Mouse (Mus musculus) adrenal gland, adult 8-10 months (tissue): Measurements from ENCODE around the gene Pdzd8. TPM values are rescaled to one million over a fixed set of nuclear protein-coding genes. Genes with fewer than 3 reads are reported as not detected.
A peak's percentile ranks its signal among the peaks of the same experiment; 100 is the strongest.

ENCODE experiments used
- DNase-seq: peaks from one replicate; pipeline ENCODE4 v3.0.0; 2022
- total RNA-seq, 4 experiments: library from RNA; stranded (reverse); gene quantifications; 2 replicates each; pipeline ENCODE4 v1.2.4; 2022

The Pdzd8 gene
- total RNA-seq = 10 to 100 TPM; 31.1 to 37.7 (median 35.6) TPM

GRCm38 (mm10) chr19:59345658-59346283, at the start of gene Pdzd8:
Pdzd8 (minus strand) TSS chr19:59345780.
- DNase-seq = peak; percentile 79

- DNase-seq = no peak
Measured at GRCm38 (mm10) chr19:59393777-59394441, 48.3 kb upstream of the Pdzd8 start.

GRCm38 (mm10) chr19:59388847-59389606, 43.4 kb upstream of the Pdzd8 start:
- peak; percentile 15 for DNase-seq

GRCm38 (mm10) chr19:59388399-59388798, 42.8 kb upstream of the Pdzd8 start:
- no peak for DNase-seq

DNA sequence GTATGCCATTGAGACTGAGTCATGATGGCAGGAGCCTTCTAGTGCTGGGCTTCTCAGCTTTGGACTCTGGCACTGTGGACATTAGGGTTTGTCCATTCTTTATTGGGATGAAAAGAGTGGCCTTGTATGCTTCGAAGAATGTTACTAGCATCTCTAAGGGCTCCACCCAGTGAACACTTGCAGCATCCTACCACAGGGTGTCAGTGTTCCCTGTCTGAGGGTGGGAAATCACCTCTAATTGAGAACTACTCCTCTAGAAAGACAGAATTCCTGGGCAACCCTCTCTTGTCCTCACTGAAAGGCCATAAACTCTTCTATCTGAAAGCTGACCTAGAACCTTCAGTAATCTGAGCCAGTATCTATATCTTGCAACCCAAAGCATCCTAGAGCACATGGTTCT, 41.6 kb upstream of the Pdzd8 start:
- no peak for DNase-seq

DNA sequence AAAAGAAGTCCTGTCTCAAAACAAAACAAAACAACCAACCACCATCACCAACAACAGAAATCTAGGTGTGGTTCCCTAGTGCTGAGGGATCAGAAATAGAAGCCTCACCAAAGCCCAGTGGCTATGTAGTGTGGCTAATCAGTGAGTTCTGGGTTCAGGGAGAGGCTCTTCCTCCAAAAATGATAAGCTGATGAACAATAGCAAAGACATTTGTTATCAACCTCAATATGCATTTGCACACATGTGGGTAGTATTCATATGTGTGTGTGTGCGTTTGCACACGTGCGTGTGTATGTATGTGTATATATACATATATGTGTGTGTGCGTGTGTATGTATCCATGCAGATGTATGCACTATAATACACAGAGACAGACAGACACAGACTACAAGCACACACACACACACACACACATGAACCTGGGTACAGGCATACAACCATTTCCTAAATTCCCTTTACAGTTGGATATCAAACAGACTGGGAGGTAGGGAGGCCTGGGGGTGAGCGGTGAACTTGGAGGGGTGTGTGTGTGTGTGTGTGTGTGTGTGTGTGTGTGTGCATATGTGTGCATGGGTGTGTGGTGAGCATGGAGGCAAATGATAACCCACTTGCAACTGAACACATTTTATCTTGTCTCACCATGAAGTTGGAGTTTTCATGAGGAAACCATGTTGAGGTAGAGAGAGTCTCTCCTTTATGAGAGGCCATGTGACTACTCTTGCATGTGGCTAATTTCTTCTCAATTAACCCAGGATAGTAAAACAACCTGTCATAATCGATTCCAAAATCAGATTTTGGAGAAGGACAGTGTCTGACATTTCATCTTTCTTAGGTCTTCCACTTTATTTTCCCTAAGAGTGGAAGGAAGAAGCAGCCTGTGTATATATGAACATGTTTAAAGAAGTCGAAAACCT, 39.3 kb upstream of the Pdzd8 start:
- DNase-seq = no peak

- no peak for DNase-seq
Measured at GRCm38 (mm10) chr19:59382416-59382917, 36.9 kb upstream of the Pdzd8 start.

DNA sequence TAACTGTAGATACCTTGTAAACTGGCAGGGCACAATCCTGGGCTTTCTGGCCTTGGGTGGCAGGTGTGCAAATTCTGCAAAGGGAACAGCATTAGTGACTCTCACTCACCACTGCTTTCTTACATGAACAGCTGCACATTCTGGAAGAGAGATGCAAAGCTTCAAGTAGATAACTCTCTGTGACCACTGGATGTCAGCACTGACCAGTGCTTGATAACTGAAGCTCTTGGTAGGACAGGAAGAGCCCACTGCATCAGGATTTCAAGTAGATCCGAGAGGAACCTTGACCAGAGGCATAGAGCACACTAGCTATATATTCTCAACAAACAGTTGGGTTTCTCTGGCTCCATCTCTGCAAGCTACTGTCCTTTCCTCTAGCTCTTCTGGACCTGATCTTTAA, 34.4 kb upstream of the Pdzd8 start:
- no peak for DNase-seq

- DNase-seq = no peak
Measured at GRCm38 (mm10) chr19:59376481-59376880, 30.9 kb upstream of the Pdzd8 start.

DNA sequence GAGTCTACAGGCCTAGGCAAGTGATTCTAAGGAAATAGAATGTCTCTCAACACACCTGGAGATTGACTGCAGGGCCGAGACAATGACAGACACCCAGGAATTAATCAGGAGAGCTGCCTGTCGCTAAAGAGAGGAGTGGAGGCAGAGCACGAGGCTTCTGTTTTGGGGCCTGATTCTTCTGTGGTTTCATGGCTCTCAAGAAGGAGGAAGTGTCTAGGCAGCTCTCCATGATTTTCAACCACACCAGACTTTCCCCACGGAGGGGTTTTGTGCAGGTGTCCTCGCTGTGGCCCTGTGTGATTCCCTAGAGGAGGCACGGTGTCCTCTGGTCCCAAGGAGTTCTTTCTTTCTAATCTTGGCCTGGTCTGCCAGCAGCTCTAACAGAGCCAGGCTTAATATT, 29.4 kb upstream of the Pdzd8 start:
- no peak for DNase-seq

GRCm38 (mm10) chr19:59372928-59373327, 27.3 kb upstream of the Pdzd8 start:
- no peak for DNase-seq

DNA sequence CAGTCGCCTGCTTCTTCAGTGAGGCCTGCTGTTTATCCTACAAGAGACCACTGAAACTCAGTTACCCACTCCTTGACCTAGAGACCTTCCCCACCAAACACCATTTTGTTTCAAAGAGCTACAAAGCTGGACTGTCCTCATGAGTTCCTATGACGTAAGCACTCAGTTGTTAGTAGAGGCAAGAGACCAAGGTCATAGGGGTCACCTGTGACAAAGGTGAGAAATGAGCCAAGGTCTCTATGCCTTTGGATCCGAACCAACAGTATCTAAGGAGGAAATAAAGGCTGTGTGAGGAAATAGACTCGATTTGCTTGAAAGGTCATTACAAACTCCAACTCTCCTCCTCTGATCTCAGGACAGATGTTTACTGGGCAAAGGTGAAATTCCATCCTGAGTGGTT, 25.4 kb upstream of the Pdzd8 start:
- no peak for DNase-seq

- DNase-seq = no peak
Measured at GRCm38 (mm10) chr19:59367892-59368291, 22.3 kb upstream of the Pdzd8 start.

DNA sequence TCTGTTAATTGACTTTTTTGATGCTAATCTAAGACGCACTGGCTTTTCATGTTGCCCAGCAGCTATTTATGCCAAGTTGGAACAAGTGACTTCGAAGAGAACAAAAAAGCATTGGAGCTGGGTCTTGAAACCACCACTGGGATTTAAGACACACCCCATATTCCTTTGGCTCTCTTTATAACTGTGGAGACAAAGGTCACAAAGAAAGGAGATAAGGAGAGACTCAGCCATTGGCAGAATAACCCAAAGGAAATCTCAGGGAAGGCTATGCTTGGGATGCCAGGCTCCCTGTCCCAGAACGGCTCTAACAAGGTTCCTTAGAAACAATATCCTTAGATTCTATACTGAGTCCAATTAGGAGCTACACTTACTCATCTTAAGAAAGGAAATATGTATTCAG, 21.1 kb upstream of the Pdzd8 start:
- DNase-seq = no peak

GRCm38 (mm10) chr19:59363666-59364065, 18.1 kb upstream of the Pdzd8 start:
- DNase-seq = no peak

GRCm38 (mm10) chr19:59362646-59363045, 17.1 kb upstream of the Pdzd8 start:
- no peak for DNase-seq

DNA sequence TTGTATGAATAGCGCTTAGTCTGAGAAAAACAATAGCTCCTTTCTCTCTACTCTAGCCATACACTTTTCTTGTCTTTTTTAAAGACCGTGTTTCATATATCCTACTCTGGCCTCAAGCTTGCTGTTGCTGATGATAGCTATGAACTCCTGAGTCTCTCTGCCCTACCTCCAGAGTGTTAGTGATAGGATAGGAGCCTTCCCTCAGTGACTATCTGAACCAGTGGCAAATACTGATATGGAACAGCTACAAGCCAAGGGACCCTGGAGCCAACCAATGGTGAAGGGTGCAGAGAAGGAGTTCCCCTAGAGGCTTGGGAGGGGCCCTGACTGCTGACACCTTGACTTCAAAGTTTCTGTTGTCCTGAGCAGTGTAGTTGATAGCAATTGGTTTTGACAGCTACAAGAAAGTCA, 14.9 kb upstream of the Pdzd8 start:
- DNase-seq = no peak

GRCm38 (mm10) chr19:59359202-59359601, 13.6 kb upstream of the Pdzd8 start:
- no peak for DNase-seq

DNA sequence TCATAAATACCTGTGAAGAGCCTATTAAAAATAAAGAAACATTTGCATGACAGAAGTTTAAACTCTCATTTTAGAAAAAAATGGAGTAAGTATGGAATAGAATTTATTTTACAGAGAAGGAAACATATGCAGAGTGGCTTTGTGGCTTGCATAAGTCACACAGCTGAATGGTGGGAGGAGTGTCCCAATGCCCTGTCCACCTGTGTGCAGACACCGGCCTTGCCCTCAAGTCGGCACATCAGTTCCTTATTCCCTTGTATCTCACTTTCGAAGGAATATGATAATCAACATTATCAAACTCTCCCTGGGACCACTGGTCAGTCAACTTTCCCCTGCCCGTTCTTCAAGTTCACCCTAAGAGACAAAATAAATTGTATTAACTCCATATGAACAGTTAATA, 12.3 kb upstream of the Pdzd8 start:
- no peak for DNase-seq

- no peak for DNase-seq
Measured at GRCm38 (mm10) chr19:59356843-59357595, 11.4 kb upstream of the Pdzd8 start.

DNA sequence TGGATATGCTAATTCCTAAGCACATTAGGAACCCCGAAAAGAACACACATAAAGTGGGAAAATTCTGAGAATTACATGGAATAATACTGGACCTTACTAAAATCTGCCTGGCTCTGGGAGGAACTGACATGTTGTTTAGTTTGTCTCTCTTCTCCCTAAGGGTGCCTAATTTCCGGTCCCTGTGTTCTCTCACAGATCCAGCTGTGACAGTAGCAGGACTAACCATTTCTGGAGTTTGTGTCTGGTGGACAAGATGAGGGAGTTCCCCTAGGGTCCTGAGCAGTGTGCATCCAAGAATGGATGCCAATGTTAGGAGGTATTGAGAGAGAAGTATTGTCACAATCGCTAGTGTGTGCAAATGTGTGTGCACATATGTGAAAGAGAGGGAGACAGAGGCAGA, 10.8 kb upstream of the Pdzd8 start:
- no peak for DNase-seq

DNA sequence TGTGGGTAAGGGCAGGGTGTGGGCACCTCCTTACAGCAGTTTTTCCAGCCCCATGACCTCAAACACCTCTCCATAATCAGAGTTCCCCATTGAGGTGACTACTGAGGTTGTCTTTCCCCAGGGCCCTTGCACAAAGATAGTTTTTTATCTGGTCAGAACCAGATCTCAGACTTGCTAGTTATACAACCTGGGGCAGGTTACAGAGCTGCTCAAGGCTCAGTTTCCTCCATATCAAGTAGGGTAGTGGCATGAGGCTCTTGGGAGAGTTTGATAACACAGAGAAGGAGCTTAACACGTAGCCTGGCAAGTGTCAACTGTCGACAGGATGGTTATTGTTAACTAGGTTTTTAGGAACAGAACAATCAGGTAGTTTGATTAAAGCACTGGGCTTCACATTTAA, 9.3 kb upstream of the Pdzd8 start:
- DNase-seq = no peak
